In the genomic region with DNA sequence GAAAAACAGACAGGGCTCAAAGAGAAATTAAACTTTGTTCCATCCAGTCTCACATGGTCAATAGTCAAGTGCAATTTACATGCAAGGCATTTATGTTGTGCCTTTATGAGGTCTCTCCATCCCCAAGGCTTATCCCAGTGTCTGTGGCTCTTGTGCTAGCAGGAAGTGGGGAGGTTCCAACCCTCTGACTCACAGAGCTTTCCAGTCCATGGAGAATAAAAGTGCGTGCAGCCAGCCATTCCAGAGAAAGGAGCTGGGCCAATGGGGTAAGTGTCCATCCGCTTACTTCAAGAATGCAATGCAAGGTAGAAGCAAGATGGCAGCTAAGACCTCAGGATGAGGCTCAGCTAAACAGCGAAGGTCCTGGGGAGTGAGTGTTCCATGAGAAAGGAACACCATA, we compare ENCODE assay signal across 24 mouse cellular contexts. TPM values are rescaled to one million over a fixed set of nuclear protein-coding genes. Genes with fewer than 3 reads are reported as not detected.
DNase-seq lines count a peak whose midpoint lies in the region; ATAC-seq and TF ChIP-seq lines count a peak whose summit lies in the region.
"Had no signal": no experiment of that assay in that cellular context is flagged by ENCODE, and none has a peak within 500 bp of the region (broad histone marks: within the 10 kb centered on the region; RNA-seq: fewer than 3 reads in every experiment).

No protein-coding gene starts in this region.

- no peak for TF ChIP-seq POLR2A in embryonic fibroblast, embryonic 13.5 days (IDR thresholded peaks at IDR 0.05; ENCODE audit: low read depth, low read length)

- H3K79me3 ChIP-seq in C2C12 (ENCODE audit: low read depth) = no peaks in the 10 kb centered on the region

- no peaks in the 10 kb centered on the region for H3K79me2 ChIP-seq in C2C12 (ENCODE audit: control insufficient read depth, insufficient read depth)

- H3K27me3 ChIP-seq in C2C12 (ENCODE audit: control insufficient read depth, insufficient read depth, insufficient read length) = no peaks in the 10 kb centered on the region
- 0 out of 2 replicates have a peak, but pooled peaks cover 3% of the 10 kb centered on the region for H3K27me3 ChIP-seq in neural tube, embryonic 15.5 days (replicated peaks)
- H3K27me3 ChIP-seq: embryonic facial prominence, embryonic 13.5 days; embryonic facial prominence, embryonic 15.5 days; forebrain, embryonic 13.5 days; forebrain, embryonic 15.5 days had no signal

- H3ac ChIP-seq in C2C12 (ENCODE audit: control insufficient read depth, insufficient read length, low read depth) = no peak overlapping the region

- H3K4me2 ChIP-seq in neural tube, embryonic 15.5 days = no peak overlapping the region
- H3K4me2 ChIP-seq: embryonic facial prominence, embryonic 13.5 days; embryonic facial prominence, embryonic 15.5 days; forebrain, embryonic 13.5 days; forebrain, embryonic 15.5 days had no signal

- peak; percentile 70 for DNase-seq in 3134 (ENCODE audit: extremely low read depth, insufficient read length, low spot score)
- peak; percentile 78 for DNase-seq in NIH3T3 (ENCODE audit: low read depth)
- DNase-seq in left cerebral cortex, postnatal 25 days (ENCODE audit: low spot score in 2 of 2) = no peak
- no peak for DNase-seq in embryo, embryonic 11 days
- DNase-seq in urinary bladder, postnatal 4 days (ENCODE audit: low spot score in 2 of 2) = no peak
- DNase-seq: adrenal gland, adult 8-10 months; adrenal gland, postnatal 14 days; adrenal gland, postnatal 36 days; B cell, adult 2 months; cerebellum, adult 11-12 months; cerebellum, adult 2 months; cerebellum, adult 9-10 months; cerebellum, postnatal 10 days; cerebellum, postnatal 25 days; forebrain, postnatal 0 days had no signal

- H3K27ac ChIP-seq in embryonic fibroblast, embryonic 13.5 days (ENCODE audit: insufficient read depth, low read length) = peak overlapping the region; percentile 53
- H3K27ac ChIP-seq in neural tube, embryonic 15.5 days (replicated peaks) = no peak overlapping the region
- H3K27ac ChIP-seq: embryonic facial prominence, embryonic 13.5 days; embryonic facial prominence, embryonic 15.5 days; forebrain, embryonic 13.5 days; forebrain, embryonic 15.5 days had no signal

- no peaks in the 10 kb centered on the region for H3K9me3 ChIP-seq in neural tube, embryonic 15.5 days (replicated peaks)
- H3K9me3 ChIP-seq: embryonic facial prominence, embryonic 13.5 days; embryonic facial prominence, embryonic 15.5 days; forebrain, embryonic 13.5 days; forebrain, embryonic 15.5 days had no signal

- 91% methylated on average over 3 of the region's 3 CpGs for WGBS in neural tube, embryonic 15.5 days

- no peak overlapping the region for H3K4me3 ChIP-seq in C2C12 (ENCODE audit: insufficient read depth, poor library complexity, severe bottlenecking)
- H3K4me3 ChIP-seq in embryonic fibroblast, embryonic 13.5 days (ENCODE audit: insufficient read depth, low read length) = no peak overlapping the region
- no peak overlapping the region for H3K4me3 ChIP-seq in neural tube, embryonic 15.5 days (replicated peaks)
- H3K4me3 ChIP-seq: embryonic facial prominence, embryonic 13.5 days; embryonic facial prominence, embryonic 15.5 days; forebrain, embryonic 13.5 days; forebrain, embryonic 15.5 days had no signal

- intact Hi-C loops in left cerebral cortex, postnatal 25 days (cut with DNase I) = no loop called here

- no peaks in the 10 kb centered on the region for H3K36me3 ChIP-seq in C2C12 (ENCODE audit: control insufficient read depth, insufficient read depth)
- no peaks in the 10 kb centered on the region for H3K36me3 ChIP-seq in neural tube, embryonic 15.5 days
- H3K36me3 ChIP-seq: embryonic facial prominence, embryonic 13.5 days; embryonic facial prominence, embryonic 15.5 days; forebrain, embryonic 15.5 days had no signal

- TF ChIP-seq CTCF in C2C12 (IDR thresholded peaks at IDR 0.05; ENCODE audit: control insufficient read depth, insufficient read depth, insufficient read length) = no peak
- TF ChIP-seq CTCF in embryonic fibroblast, embryonic 13.5 days (IDR thresholded peaks at IDR 0.05; ENCODE audit: borderline replicate concordance, insufficient read depth, low read length) = no peak

- ATAC-seq in neural tube, embryonic 15.5 days (ENCODE audit: low FRiP score) = no peak
- ATAC-seq: activated CD4-positive, CD25-positive, alpha-beta regulatory T cell, adult 4 months; forebrain, embryonic 13.5 days; forebrain, embryonic 15.5 days; forebrain, postnatal 0 days had no signal

- H3K9ac ChIP-seq in neural tube, embryonic 15.5 days (replicated peaks) = no peak overlapping the region
- H3K9ac ChIP-seq: embryonic facial prominence, embryonic 13.5 days; embryonic facial prominence, embryonic 15.5 days; forebrain, embryonic 13.5 days; forebrain, embryonic 15.5 days; forebrain, postnatal 0 days had no signal

- peaks cover 5% of the 10 kb centered on the region for H3K4me1 ChIP-seq in embryonic fibroblast, embryonic 13.5 days (ENCODE audit: control insufficient read depth, insufficient read depth, low read length)
- H3K4me1 ChIP-seq in neural tube, embryonic 15.5 days = peaks cover 16% of the 10 kb centered on the region

TF ChIP-seq in C2C12, 6 proteins besides CTCF, POLR2A, EP300 and RAD21:
- TF ChIP-seq CEBPB (IDR thresholded peaks at IDR 0.05; ENCODE audit: low read depth) = no peak
- no peak for TF ChIP-seq FOSL1 (IDR thresholded peaks at IDR 0.05; ENCODE audit: insufficient read depth, low read length, poor library complexity, severe bottlenecking)
- no peak for TF ChIP-seq MYOD1 (IDR thresholded peaks at IDR 0.05; ENCODE audit: control insufficient read depth, insufficient read length, low read depth)
- TF ChIP-seq MAX (IDR thresholded peaks at IDR 0.05) = peak; percentile 35

RNA-seq across cellular contexts. Expression of a gene that starts 43.3 kb away (rescaled TPM):
- 1.6 TPM for polyA plus RNA-seq in C2C12 (2012; fragmentation: generic; extraction: Trizol)
- polyA plus RNA-seq in embryonic fibroblast, embryonic 13.5 days (2011; ENCODE audit: insufficient read length, low read depth, missing spikeins) = 0.49 and 0.70 TPM in 2 replicates
- 3.7 and 9.1 TPM in 2 replicates for polyA plus RNA-seq in neural tube, embryonic 15.5 days (2015; fragmentation: Nextera tagmentation; extraction: Ambion mirVana)
- total RNA-seq in left cerebral cortex, postnatal 25 days (2021) = 10 to 100 TPM; 80.7 to 87.1 TPM
- total RNA-seq: MEL had no signal
- polyA plus RNA-seq: activated CD4-positive, CD25-positive, alpha-beta regulatory T cell, adult 4 months had no signal

Comparison
In these comparisons a context has a peak if more than half of its experiments do, and no peak if none do; other contexts are left out.
1. DNase-seq: peak in 3134 (single experiment) and NIH3T3 (single experiment); none in left cerebral cortex, postnatal 25 days (0 of 2), embryo, embryonic 11 days (single experiment) and urinary bladder, postnatal 4 days (0 of 2).